Mouse (Mus musculus) left cerebral cortex, adult 9 months (tissue): ENCODE results near the gene Olfr1238.

Experiments used
- DNase-seq, 2 experiments: peaks; one replicate each; pipeline ENCODE4 v3.0.0; 2022; ENCODE audit warnings: low spot score in 2 of 2

Gene Olfr1238

GRCm38 (mm10) chr2:89409576-89409975, at the start of gene Olfr1238:
TSS of gene Olfr1238 (minus strand) at chr2:89409676.
- DNase-seq, result no peak

- no peak for DNase-seq
Measured at GRCm38 (mm10) chr2:89442900-89443299, 33.4 kb upstream of the Olfr1238 start, which contains the start of gene Olfr1240. TSS of gene Olfr1240 (minus strand) at chr2:89443000.

GRCm38 (mm10) chr2:89420307-89420706, 10.8 kb upstream of the Olfr1238 start, which contains the start of gene Olfr1239:
TSS of gene Olfr1239 (minus strand) at chr2:89420407.
- no peak for DNase-seq

DNA sequence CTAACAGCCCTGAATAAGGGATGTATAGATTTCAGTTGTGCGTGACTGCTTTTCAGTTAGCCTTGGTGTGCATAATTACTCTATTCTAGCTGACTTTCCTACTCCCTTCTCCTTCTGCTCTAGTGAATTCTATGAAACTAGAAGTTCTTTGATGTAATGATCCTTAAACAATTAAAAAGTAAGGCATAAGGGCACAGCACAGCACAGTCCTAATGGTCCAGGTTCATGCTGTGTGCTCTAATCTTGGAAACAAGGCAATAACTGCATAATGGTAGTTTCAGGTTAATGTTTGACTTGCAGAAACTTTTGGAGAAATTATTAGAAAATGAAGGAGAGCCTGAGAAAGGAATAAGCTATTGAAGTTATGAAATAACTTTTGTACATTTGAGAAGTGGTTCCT, 5.1 kb upstream of the Olfr1238 start:
- no peak for DNase-seq

DNA sequence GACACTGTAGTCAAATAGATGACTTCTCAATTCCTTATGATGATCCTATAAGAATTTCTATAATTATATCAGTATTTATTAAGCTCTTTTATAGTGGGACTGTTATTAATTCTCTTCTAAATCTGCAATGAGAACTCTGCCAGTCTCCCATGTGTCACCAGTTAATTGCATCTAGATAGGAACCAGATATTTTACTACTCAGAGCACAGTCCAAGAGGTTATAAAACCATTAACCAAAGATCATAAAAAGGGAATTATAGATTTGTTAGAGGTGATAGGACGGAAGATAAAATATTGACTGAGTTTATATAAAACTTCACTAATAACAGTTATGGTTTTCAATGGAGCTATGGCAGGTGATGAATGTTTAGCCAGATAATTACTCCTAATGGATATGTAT, 8.6 kb downstream of the Olfr1238 start:
- no peak for DNase-seq

GRCm38 (mm10) chr2:89364765-89365164, 44.7 kb downstream of the Olfr1238 start, which contains the start of gene Olfr1234:
TSS of gene Olfr1234 (minus strand) at chr2:89364865.
- no peak for DNase-seq
